Mouse (Mus musculus): ENCODE measurements at regions not wholly inside any gene's neighbourhood (a gene's known extent, or its start where the extent isn't known, plus 50 kb on each side); places are given as distances from the start of the nearest gene placed in this dataset.
"Not testable (repeated sequence)": the region's sequence is repeated elsewhere in the genome, so short reads cannot be mapped to it uniquely, and the experiment has no call there.

- DNase-seq (ENCODE audit: low spot score in 2 of 2) = not testable (repeated sequence)
Observed at GRCm38 (mm10) chr15:19242962-19243361, 424.2 kb downstream of the Cdh10 start.

GRCm38 (mm10) chr15:19247489-19247888, 428.7 kb downstream of the Cdh10 start:
- DNase-seq (ENCODE audit: low spot score in 2 of 2) = no peak

DNA sequence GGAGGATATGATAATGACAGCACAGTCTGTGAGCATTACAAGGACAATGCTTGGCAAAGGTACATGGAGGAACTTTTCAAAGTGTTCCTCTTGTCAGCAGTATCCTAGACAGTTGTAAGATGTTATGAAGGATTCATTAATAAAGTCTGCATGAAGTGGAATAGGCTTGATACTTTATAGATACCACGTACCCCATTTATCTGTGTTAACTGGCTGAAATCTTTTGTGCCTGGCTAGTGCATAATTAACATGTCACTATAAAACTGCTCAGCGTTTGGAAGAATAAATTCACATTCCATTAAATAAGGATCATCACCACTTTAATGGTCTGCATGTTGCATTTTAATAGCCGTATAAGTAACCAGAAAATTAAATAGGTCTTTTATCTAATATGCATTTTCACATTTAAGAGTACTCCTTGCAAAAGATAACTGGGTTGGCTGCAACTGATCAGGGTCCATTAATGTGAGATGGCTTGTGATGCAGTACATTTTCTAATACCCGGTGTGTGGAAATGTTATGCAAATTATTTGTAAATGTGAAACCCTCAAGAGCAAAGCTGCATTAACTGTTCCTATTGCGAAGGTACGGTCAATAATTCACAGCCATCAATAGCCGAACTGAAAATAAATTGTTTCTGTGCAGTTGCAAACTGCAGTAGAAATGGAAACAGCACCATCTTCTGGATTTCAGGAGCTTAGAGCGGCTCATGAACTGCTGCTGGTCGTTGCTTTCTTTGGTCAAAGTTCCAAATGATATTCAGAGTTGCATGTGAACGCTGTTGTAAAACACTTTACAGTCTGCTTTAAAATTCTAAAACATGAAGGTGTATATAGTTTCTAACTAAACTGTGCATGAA, 457.4 kb downstream of the Cdh10 start:
- peak; percentile 4 to 61 for DNase-seq (ENCODE audit: low spot score in 2 of 2)

DNA sequence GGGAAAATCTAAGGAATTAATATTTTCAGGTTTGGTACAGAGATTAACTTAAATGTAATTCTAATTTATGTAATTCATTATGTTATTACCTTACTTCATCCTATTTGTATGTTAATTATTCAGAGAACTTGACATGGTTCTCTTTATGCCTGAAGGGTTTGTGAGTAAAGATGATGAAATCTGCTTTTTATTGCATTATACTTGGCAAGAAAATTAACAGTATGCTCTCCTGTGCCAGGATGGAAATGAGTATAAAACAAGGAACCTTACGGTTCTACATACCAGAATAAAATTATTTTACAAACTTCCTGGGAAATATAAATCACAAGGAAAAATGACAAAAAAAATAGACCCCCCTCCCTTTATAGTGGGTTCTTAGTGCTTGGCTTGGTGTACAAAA, 497.6 kb downstream of the Cdh10 start:
- no peak for DNase-seq (ENCODE audit: low spot score in 2 of 2)

DNA sequence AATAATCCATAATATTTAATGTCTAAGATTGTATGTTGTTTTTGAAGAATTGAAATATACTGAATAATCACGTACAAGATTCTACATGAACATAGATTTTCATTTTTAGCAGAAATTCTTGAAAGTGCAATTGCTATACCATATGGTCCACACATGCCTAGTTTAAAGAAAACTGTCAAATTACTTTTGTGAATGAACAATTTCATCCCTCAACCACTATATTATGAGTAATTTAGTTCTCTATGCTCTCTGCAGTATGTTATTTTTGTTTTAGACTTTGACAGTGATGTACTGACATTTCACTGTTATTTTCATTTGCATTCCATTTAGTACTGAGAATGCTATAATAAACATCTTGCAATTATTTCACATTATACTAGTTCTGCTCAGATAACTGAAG, 537.6 kb downstream of the Cdh10 start:
- no peak for DNase-seq (ENCODE audit: low spot score in 2 of 2)

DNA sequence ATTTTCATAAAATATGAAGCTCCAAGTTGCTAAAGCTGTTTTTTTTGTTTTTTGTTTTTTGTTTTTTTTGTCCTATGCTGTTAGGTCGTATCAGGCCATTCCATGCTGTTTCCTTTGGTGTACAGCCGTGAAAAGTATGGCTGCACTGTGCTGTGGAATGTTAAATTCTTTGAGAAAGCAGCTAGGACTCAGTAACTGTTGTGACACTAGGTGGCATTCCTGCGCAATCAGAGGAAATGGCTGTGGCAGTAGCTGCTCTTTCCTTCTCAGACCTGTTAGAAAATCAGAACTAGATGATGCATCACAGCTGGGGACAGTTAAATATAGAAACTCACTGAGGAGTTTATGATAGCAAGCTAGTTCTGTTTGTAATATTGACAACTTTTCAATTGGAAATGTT, 541.9 kb downstream of the Cdh10 start:
- peak; percentile 8 to 66 for DNase-seq (ENCODE audit: low spot score in 2 of 2)

GRCm38 (mm10) chr15:19389951-19390350, 571.2 kb downstream of the Cdh10 start:
- DNase-seq (ENCODE audit: low spot score in 2 of 2) = no peak

DNA sequence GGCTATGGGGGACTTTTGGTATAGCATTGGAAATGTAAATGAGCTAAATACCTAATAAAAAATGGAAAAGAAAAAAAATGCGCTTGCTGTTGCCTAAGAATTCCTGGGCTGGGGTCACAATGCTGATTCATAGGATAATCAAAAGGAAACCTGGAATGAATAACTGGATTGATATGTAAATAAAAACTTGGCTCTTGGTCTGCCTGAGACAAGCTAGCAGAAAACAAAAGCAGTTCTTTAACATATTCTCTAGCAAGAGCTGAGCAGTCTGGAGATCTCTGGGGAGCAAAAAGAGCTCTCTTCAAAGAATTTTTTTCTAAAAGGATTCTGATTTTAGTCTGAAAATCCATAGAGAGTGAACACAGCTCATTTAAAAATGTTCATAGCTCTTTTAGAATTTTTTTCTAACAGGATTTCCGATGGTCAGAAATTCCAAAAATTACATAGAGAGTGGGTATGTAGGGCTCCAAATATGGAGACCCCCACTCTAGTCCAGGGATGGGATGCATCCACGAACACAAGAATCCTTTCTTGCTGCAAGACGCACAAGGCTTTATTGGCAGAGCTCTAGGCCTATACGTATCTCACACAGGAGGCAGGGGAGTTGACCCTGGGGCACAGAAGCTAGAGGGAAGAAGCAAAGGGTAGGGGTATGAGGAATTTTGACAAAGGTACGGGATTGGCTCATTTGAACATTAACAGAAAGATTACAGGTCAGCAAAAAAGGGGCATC, 572.7 kb downstream of the Cdh10 start:
- no peak for DNase-seq (ENCODE audit: low spot score in 2 of 2)

GRCm38 (mm10) chr15:19395681-19396080, 576.9 kb downstream of the Cdh10 start:
- no peak for DNase-seq (ENCODE audit: low spot score in 2 of 2)

All from frontal cortex, postnatal 36 days (tissue).